Mouse (Mus musculus) forebrain, embryonic 11.5 days (tissue): ENCODE results near the gene Hpn. TPM values are rescaled to one million over a fixed set of nuclear protein-coding genes. Genes with fewer than 3 reads are reported as not detected.

Experiments
- ATAC-seq: fragments of 200-750 bp; cut with Nextera tagmentation; replicated peaks from 2 replicates; pipeline ENCODE4 v1.8.0; 2017; ENCODE audit warnings: moderate TSS enrichment; ENCODE audit not compliant: low FRiP score
- DNase-seq: peaks from one replicate; pipeline ENCODE4 v3.0.0-alpha.2; 2017; ENCODE audit warnings: low spot score
- H3K27ac ChIP-seq: fragments of 300-500 bp; sonication (generic); 2 replicates; pipeline ENCODE4 v1.5.1; 2014; ENCODE audit warnings: low read depth, low read length
- H3K27me3 ChIP-seq: fragments of 300-500 bp; sonication (generic); 2 replicates; pipeline ENCODE4 v1.6.1; 2014; ENCODE audit warnings: mild to moderate bottlenecking, low read length, mixed read lengths; ENCODE audit not compliant: control insufficient read depth, insufficient read depth
- H3K36me3 ChIP-seq: fragments of 300-500 bp; sonication (generic); 2 replicates; pipeline ENCODE4 v1.6.1; 2014; ENCODE audit warnings: mild to moderate bottlenecking, low read length, moderate library complexity, mixed read lengths; ENCODE audit not compliant: control insufficient read depth, insufficient read depth
- H3K4me1 ChIP-seq: fragments of 300-500 bp; sonication (generic); replicated peaks from 2 replicates; pipeline ENCODE4 v1.6.1; 2014; ENCODE audit warnings: low read length, mixed read lengths; ENCODE audit not compliant: control insufficient read depth, insufficient read depth
- H3K4me2 ChIP-seq: fragments of 300-500 bp; sonication (generic); 2 replicates; pipeline ENCODE4 v1.6.1; 2014; ENCODE audit warnings: low read depth, mild to moderate bottlenecking, low read length, moderate library complexity, mixed read lengths; ENCODE audit not compliant: severe bottlenecking
- H3K4me3 ChIP-seq: fragments of 300-500 bp; sonication (generic); 2 replicates; pipeline ENCODE4 v1.5.1; 2014; ENCODE audit warnings: low read depth, low read length
- H3K9ac ChIP-seq: fragments of 300-500 bp; sonication (generic); 2 replicates; pipeline ENCODE4 v1.6.1; 2014; ENCODE audit warnings: low read length
- H3K9me3 ChIP-seq: fragments of 300-500 bp; sonication (generic); 2 replicates; pipeline ENCODE4 v1.6.1; 2016; ENCODE audit warnings: low read length, mixed read lengths; ENCODE audit not compliant: control insufficient read depth
- WGBS: fragments of 180-500 bp; shearing (Covaris S2); extraction: QIAGEN DNeasy Blood & Tissue Kit; methylation state at CpG from one replicate; pipeline ENCODE4 v1.1.7; 2014; 5-methylcytosine and 5-hydroxymethylcytosine counted together
- polyA plus RNA-seq: library from polyadenylated mRNA; unstranded; fragments of >200 nt; fragmentation: Nextera tagmentation; extraction: Ambion mirVana; gene quantifications from 2 replicates; pipeline ENCODE4 v1.2.1, GENCODE M21; 2014

Gene Hpn
- polyA plus RNA-seq, 1 experiment from 2014 or later: 0.29 TPM

- no peaks in the 10 kb centered on the region for H3K4me1 ChIP-seq
- no peaks in the 10 kb centered on the region for H3K9me3 ChIP-seq
- ATAC-seq: no peak
- H3K4me2 ChIP-seq: no peak overlapping the region
- no peak overlapping the region for H3K4me3 ChIP-seq
- WGBS: 77% methylated on average over 5 of the region's 5 CpGs
- no peak for DNase-seq
- H3K27ac ChIP-seq: no peak overlapping the region
- H3K36me3 ChIP-seq: no peaks in the 10 kb centered on the region
- H3K27me3 ChIP-seq: no peaks in the 10 kb centered on the region
- no peak overlapping the region for H3K9ac ChIP-seq
Observed at GRCm38 (mm10) chr7:31074713-31075069, 40.4 kb downstream of the Hpn start.

GRCm38 (mm10) chr7:31074061-31074712 is 40.9 kb downstream of the Hpn start:
- 68% methylated on average over 7 of the region's 7 CpGs for WGBS
- ATAC-seq: no peak; the same call in 1 of the 2 replicates

GRCm38 (mm10) chr7:31073546-31073945 is 41.5 kb downstream of the Hpn start:
- DNase-seq (no peak), ATAC-seq (no peak)
- Histone ChIP-seq H3K27me3 (no peaks in the 10 kb centered on the region), H3K36me3 (no peaks in the 10 kb centered on the region), H3K27ac (no peak overlapping the region), H3K9me3 (no peaks in the 10 kb centered on the region), H3K9ac (no peak overlapping the region), H3K4me1 (no peaks in the 10 kb centered on the region), H3K4me2 (no peak overlapping the region), H3K4me3 (no peak overlapping the region)

More at GRCm38 (mm10) chr7:31074061-31074712, 40.9 kb downstream of the Hpn start:
- Histone ChIP-seq H3K4me3 (no peak overlapping the region), H3K27me3 (no peaks in the 10 kb centered on the region), H3K36me3 (no peaks in the 10 kb centered on the region), H3K4me1 (no peaks in the 10 kb centered on the region), H3K4me2 (no peak overlapping the region), H3K9ac (no peak overlapping the region), H3K27ac (no peak overlapping the region), H3K9me3 (no peaks in the 10 kb centered on the region)
- no peak for DNase-seq

- WGBS: 69% methylated on average over 9 of the region's 9 CpGs
- Histone ChIP-seq H3K36me3 (no peaks in the 10 kb centered on the region), H3K4me3 (no peak overlapping the region), H3K9ac (no peak overlapping the region), H3K4me1 (no peaks in the 10 kb centered on the region), H3K4me2 (no peak overlapping the region), H3K27ac (no peak overlapping the region), H3K9me3 (no peaks in the 10 kb centered on the region), H3K27me3 (no peaks in the 10 kb centered on the region)
- DNase-seq (no peak), ATAC-seq (no peak)
Observed at GRCm38 (mm10) chr7:31072326-31072725, 42.8 kb downstream of the Hpn start.

- no peaks in the 10 kb centered on the region for H3K9me3 ChIP-seq
- H3K9ac ChIP-seq: no peak overlapping the region
- ATAC-seq: no peak
- no peak overlapping the region for H3K4me2 ChIP-seq
- H3K27me3 ChIP-seq: no peaks in the 10 kb centered on the region
- H3K27ac ChIP-seq: no peak overlapping the region
- H3K4me1 ChIP-seq: no peaks in the 10 kb centered on the region
- no peaks in the 10 kb centered on the region for H3K36me3 ChIP-seq
- H3K4me3 ChIP-seq: no peak overlapping the region
- 85% methylated on average over 6 of the region's 6 CpGs for WGBS
- no peak for DNase-seq
Observed at GRCm38 (mm10) chr7:31070324-31070723, 44.8 kb downstream of the Hpn start.

GRCm38 (mm10) chr7:31069491-31069890 is 45.6 kb downstream of the Hpn start:
- no peaks in the 10 kb centered on the region for H3K36me3 ChIP-seq
- no peak overlapping the region for H3K27ac ChIP-seq
- no peaks in the 10 kb centered on the region for H3K27me3 ChIP-seq
- 86% methylated on average over 14 of the region's 14 CpGs for WGBS
- no peak overlapping the region for H3K4me2 ChIP-seq
- DNase-seq (no peak), ATAC-seq (no peak)
- no peak overlapping the region for H3K9ac ChIP-seq
- H3K4me3 ChIP-seq: no peak overlapping the region
- H3K9me3 ChIP-seq: no peaks in the 10 kb centered on the region
- H3K4me1 ChIP-seq: no peaks in the 10 kb centered on the region

- no peak for DNase-seq
- Histone ChIP-seq H3K4me2 (no peak overlapping the region), H3K4me3 (no peak overlapping the region), H3K9me3 (no peaks in the 10 kb centered on the region), H3K36me3 (no peaks in the 10 kb centered on the region), H3K4me1 (no peaks in the 10 kb centered on the region), H3K27ac (no peak overlapping the region), H3K27me3 (no peaks in the 10 kb centered on the region), H3K9ac (no peak overlapping the region)
- no peak for ATAC-seq
- WGBS: 52% methylated on average over 5 of the region's 5 CpGs
Observed at GRCm38 (mm10) chr7:31067836-31068235, 47.3 kb downstream of the Hpn start.

- DNase-seq: no peak
- Histone ChIP-seq H3K9me3 (no peaks in the 10 kb centered on the region), H3K9ac (no peak overlapping the region), H3K27ac (no peak overlapping the region), H3K36me3 (no peaks in the 10 kb centered on the region), H3K4me3 (no peak overlapping the region), H3K27me3 (no peaks in the 10 kb centered on the region), H3K4me1 (no peaks in the 10 kb centered on the region), H3K4me2 (no peak overlapping the region)
- WGBS: 89% methylated on average over 12 of the region's 12 CpGs
- ATAC-seq: no peak
Observed at GRCm38 (mm10) chr7:31063074-31063560, 52.0 kb downstream of the Hpn start.

GRCm38 (mm10) chr7:31060621-31061010 is 54.5 kb downstream of the Hpn start:
- no peaks in the 10 kb centered on the region for H3K9me3 ChIP-seq
- no peaks in the 10 kb centered on the region for H3K27me3 ChIP-seq
- no peak overlapping the region for H3K27ac ChIP-seq
- no peak overlapping the region for H3K9ac ChIP-seq
- H3K4me2 ChIP-seq: no peak overlapping the region
- H3K4me3 ChIP-seq: no peak overlapping the region
- H3K36me3 ChIP-seq: no peaks in the 10 kb centered on the region
- no peak for DNase-seq
- H3K4me1 ChIP-seq: no peaks in the 10 kb centered on the region
- ATAC-seq: no peak
- 84% methylated on average over 7 of the region's 7 CpGs for WGBS
